Mouse (Mus musculus) limb, embryonic 10.5 days (tissue): Measurements from ENCODE around the gene Acaa1b. TPM values are rescaled to one million over a fixed set of nuclear protein-coding genes. Genes with fewer than 3 reads are reported as not detected.

ENCODE experiments used
- DNase-seq: peaks from one replicate; pipeline ENCODE4 v3.0.0-alpha.2; 2017; ENCODE audit warnings: low spot score
- H3K27ac ChIP-seq: fragments of 300-500 bp; sonication (generic); 2 replicates; pipeline ENCODE4 v1.5.1; 2016; ENCODE audit warnings: mild to moderate bottlenecking
- H3K27me3 ChIP-seq: fragments of 300-500 bp; sonication (generic); 2 replicates; pipeline ENCODE4 v1.6.1; 2016; ENCODE audit warnings: low read depth, mild to moderate bottlenecking; ENCODE audit not compliant: poor library complexity, severe bottlenecking
- H3K36me3 ChIP-seq: fragments of 300-500 bp; sonication (generic); 2 replicates; pipeline ENCODE4 v1.6.1; 2016; ENCODE audit warnings: mild to moderate bottlenecking, moderate library complexity
- H3K4me1 ChIP-seq: fragments of 300-500 bp; sonication (generic); 2 replicates; pipeline ENCODE4 v1.6.1; 2016
- H3K4me3 ChIP-seq: fragments of 300-500 bp; sonication (generic); 2 replicates; pipeline ENCODE4 v1.5.1; 2016; ENCODE audit warnings: mild to moderate bottlenecking, moderate library complexity
- H3K9me3 ChIP-seq: fragments of 300-500 bp; sonication (generic); replicated peaks from 2 replicates; pipeline ENCODE4 v1.6.1; 2016; ENCODE audit warnings: mild to moderate bottlenecking
- WGBS: fragments of 180-500 bp; shearing (Covaris S2); methylation state at CpG from one replicate; pipeline ENCODE4 v1.1.7; 2016; 5-methylcytosine and 5-hydroxymethylcytosine counted together
- polyA plus RNA-seq: library from polyadenylated mRNA; unstranded; fragments of >200 nt; fragmentation: Nextera tagmentation; extraction: Ambion mirVana; gene quantifications from 2 replicates; pipeline ENCODE4 v1.2.1, GENCODE M21; 2016

Gene Acaa1b
- polyA plus RNA-seq, 1 experiment from 2014 or later: 1.1 TPM

DNA sequence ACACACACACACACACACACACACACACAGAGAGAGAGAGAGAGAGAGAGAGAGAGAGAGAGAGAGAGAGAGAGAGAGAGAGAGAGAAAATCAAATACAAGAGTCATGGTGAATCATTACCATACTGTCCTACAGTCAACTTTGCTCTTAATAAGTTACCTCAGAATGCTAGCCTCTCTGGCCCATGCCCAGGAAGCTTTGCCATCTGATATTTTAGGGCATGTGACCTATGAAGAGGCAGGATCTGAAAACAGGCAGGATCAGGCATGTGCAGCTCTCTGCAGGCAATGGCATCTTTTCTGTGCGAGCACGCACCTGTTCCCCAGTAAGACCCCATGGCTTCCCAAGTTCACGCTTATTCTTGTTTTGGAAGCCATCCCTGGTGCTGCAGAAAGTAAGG lies 3.8 kb upstream of the Acaa1b start:
- 89% methylated on average over 3 of the region's 3 CpGs for WGBS
- Histone ChIP-seq H3K4me1 (peaks cover 6% of the 10 kb centered on the region), H3K4me3 (no peak overlapping the region), H3K9me3 (no peaks in the 10 kb centered on the region), H3K27ac (no peak overlapping the region), H3K27me3 (peaks cover 32% of the 10 kb centered on the region), H3K36me3 (no peaks in the 10 kb centered on the region)
- no peak for DNase-seq

DNA sequence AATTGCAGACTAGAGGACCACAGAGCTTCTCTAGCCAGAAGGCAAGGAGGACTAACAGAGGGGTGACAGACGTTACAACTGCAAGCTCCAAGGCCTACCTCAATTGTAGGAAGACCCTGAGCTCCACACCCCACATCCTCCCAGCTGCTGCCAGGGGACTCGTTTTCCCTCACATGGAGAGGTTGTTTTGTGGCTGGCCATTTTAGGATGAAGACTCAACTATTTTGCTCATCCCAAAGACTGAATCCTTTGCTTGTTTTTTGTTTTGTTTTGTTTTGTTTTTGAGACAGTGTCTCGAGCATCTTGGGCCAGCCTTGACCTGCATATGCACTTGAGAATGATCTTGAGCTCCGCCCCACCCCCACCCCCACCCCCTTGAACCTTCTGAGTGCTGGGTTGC lies 2.0 kb upstream of the Acaa1b start, which contains the start of gene Gm47289:
TSS of gene Gm47289 (plus strand) at position 301 of the 400 bp plus-strand sequence.
- H3K4me1 ChIP-seq: peaks cover 6% of the 10 kb centered on the region
- no peaks in the 10 kb centered on the region for H3K9me3 ChIP-seq
- DNase-seq: no peak
- H3K36me3 ChIP-seq: no peaks in the 10 kb centered on the region
- no peak within 1 kb of the TSS for H3K4me3 ChIP-seq
- 60% methylated on average over 4 of the region's 4 CpGs for WGBS
- peaks cover 42% of the 10 kb centered on the region for H3K27me3 ChIP-seq
- no peak within 1 kb of the TSS for H3K27ac ChIP-seq

DNA sequence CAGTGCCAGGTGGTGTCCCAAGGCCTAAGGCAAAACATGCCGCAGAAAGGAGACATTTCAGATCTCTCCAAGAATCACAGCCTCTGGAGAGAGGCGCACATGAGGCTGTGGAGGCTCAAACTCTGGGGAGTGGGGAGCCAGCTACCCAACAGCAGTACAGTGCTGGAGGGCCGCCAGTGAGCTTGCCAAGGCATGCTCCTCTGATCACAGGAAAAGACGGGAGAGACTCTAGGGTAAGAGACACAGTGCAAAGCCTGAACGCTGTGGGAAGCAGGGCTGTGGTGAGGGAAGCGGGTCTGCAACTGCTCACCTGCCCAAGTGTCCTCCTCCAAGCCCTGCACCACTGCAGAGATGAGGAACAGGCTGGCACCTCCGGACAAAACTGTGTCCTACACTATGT lies 1.1 kb downstream of the Acaa1b start:
- Histone ChIP-seq H3K36me3 (no peaks in the 10 kb centered on the region), H3K4me1 (peaks cover 6% of the 10 kb centered on the region), H3K27me3 (peaks cover 42% of the 10 kb centered on the region), H3K27ac (no peak overlapping the region), H3K9me3 (no peaks in the 10 kb centered on the region), H3K4me3 (no peak overlapping the region)
- no peak for DNase-seq
- WGBS: 62% methylated on average over 7 of the region's 7 CpGs

- Histone ChIP-seq H3K27ac (no peak overlapping the region), H3K36me3 (no peaks in the 10 kb centered on the region), H3K27me3 (peaks cover 42% of the 10 kb centered on the region), H3K4me1 (peaks cover 6% of the 10 kb centered on the region), H3K9me3 (no peaks in the 10 kb centered on the region), H3K4me3 (no peak overlapping the region)
- no peak for DNase-seq
- 81% methylated on average over 8 of the region's 8 CpGs for WGBS
Observed at GRCm38 (mm10) chr9:119155416-119155815, 1.5 kb downstream of the Acaa1b start.

- 71% methylated on average over 2 of the region's 2 CpGs for WGBS
- DNase-seq: no peak
- H3K4me3 ChIP-seq: no peak overlapping the region
Observed at GRCm38 (mm10) chr9:119151751-119152150, 5.1 kb downstream of the Acaa1b start.

DNA sequence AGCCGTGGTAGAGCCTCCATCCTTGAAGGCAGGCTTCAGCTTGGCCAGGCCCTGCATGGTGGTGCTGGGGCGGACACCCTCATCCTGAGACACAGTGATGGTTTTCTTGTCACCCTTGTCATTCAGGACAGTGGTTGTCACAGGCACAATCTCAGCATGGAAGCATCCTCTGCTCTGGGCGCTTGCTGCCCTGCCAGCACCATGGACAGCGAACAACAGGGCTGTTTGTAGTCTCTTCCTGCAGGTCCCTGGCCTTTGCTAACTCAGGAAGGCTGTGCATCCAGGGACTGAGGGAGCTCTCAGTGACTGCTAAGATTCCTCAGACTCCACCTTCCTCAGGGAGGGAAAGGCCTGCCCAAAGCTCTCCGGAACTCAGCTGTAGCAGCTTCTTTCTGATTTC lies 7.3 kb downstream of the Acaa1b start:
- WGBS: 22% methylated on average over 5 of the region's 5 CpGs
- H3K27ac ChIP-seq: no peak overlapping the region
- H3K9me3 ChIP-seq: no peaks in the 10 kb centered on the region
- no peaks in the 10 kb centered on the region for H3K4me1 ChIP-seq
- no peak overlapping the region for H3K4me3 ChIP-seq
- H3K27me3 ChIP-seq: no peaks in the 10 kb centered on the region
- no peaks in the 10 kb centered on the region for H3K36me3 ChIP-seq
- DNase-seq: peak; percentile 89

More at GRCm38 (mm10) chr9:119151751-119152150, 5.1 kb downstream of the Acaa1b start:
- H3K36me3 ChIP-seq: no peaks in the 10 kb centered on the region
- H3K9me3 ChIP-seq: no peaks in the 10 kb centered on the region
- H3K4me1 ChIP-seq: peaks cover 4% of the 10 kb centered on the region
- no peak overlapping the region for H3K27ac ChIP-seq
- H3K27me3 ChIP-seq: peaks cover 21% of the 10 kb centered on the region

GRCm38 (mm10) chr9:119146098-119146770 lies 10.7 kb downstream of the Acaa1b start:
- no peaks in the 10 kb centered on the region for H3K9me3 ChIP-seq
- no peaks in the 10 kb centered on the region for H3K36me3 ChIP-seq
- no peaks in the 10 kb centered on the region for H3K4me1 ChIP-seq
- no peak overlapping the region for H3K4me3 ChIP-seq
- DNase-seq: no peak
- WGBS: 77% methylated on average over 13 of the region's 13 CpGs
- H3K27me3 ChIP-seq: no peaks in the 10 kb centered on the region
- no peak overlapping the region for H3K27ac ChIP-seq

- no peaks in the 10 kb centered on the region for H3K9me3 ChIP-seq
- DNase-seq: no peak
- no peaks in the 10 kb centered on the region for H3K27me3 ChIP-seq
- 74% methylated on average over 6 of the region's 6 CpGs for WGBS
- H3K36me3 ChIP-seq: no peaks in the 10 kb centered on the region
- H3K4me1 ChIP-seq: no peaks in the 10 kb centered on the region
- H3K4me3 ChIP-seq: no peak overlapping the region
- H3K27ac ChIP-seq: no peak overlapping the region
Observed at GRCm38 (mm10) chr9:119145638-119146037, 11.3 kb downstream of the Acaa1b start.

- no peak for DNase-seq
- Histone ChIP-seq H3K27ac (no peak overlapping the region), H3K4me3 (no peak overlapping the region), H3K9me3 (no peaks in the 10 kb centered on the region), H3K4me1 (no peaks in the 10 kb centered on the region), H3K27me3 (no peaks in the 10 kb centered on the region), H3K36me3 (no peaks in the 10 kb centered on the region)
- 72% methylated on average over 10 of the region's 10 CpGs for WGBS
Observed at GRCm38 (mm10) chr9:119145137-119145536, 11.8 kb downstream of the Acaa1b start.

DNA sequence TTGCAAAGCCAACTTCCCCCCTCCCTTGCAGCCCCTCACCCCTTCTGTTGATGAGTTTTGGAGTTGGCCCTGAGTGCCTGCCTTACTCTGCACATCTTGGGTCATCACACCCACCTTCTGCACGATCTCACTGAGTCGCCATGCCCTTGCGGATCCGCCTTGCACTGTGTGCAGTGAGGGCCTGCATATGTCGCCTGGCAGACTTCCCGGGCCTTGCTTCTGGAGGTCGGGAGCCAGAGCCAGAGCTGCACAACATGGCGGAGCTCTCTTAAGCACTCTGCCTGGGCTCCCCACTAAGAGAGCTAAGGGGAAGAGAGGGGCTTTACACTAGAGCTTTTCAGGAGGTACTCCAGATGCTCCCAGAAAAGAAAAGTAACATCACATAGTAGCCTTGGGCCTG lies 12.2 kb downstream of the Acaa1b start:
- DNase-seq: no peak
- WGBS: 90% methylated on average over 8 of the region's 8 CpGs
- no peaks in the 10 kb centered on the region for H3K9me3 ChIP-seq
- no peaks in the 10 kb centered on the region for H3K36me3 ChIP-seq
- no peak overlapping the region for H3K4me3 ChIP-seq
- H3K4me1 ChIP-seq: no peaks in the 10 kb centered on the region
- no peaks in the 10 kb centered on the region for H3K27me3 ChIP-seq
- no peak overlapping the region for H3K27ac ChIP-seq

GRCm38 (mm10) chr9:119143372-119143771 lies 13.5 kb downstream of the Acaa1b start:
- no peak overlapping the region for H3K4me3 ChIP-seq
- no peak overlapping the region for H3K27ac ChIP-seq
- H3K4me1 ChIP-seq: no peaks in the 10 kb centered on the region
- WGBS: 74% methylated on average over 9 of the region's 9 CpGs
- H3K27me3 ChIP-seq: no peaks in the 10 kb centered on the region
- no peak for DNase-seq
- no peaks in the 10 kb centered on the region for H3K9me3 ChIP-seq
- H3K36me3 ChIP-seq: no peaks in the 10 kb centered on the region

DNA sequence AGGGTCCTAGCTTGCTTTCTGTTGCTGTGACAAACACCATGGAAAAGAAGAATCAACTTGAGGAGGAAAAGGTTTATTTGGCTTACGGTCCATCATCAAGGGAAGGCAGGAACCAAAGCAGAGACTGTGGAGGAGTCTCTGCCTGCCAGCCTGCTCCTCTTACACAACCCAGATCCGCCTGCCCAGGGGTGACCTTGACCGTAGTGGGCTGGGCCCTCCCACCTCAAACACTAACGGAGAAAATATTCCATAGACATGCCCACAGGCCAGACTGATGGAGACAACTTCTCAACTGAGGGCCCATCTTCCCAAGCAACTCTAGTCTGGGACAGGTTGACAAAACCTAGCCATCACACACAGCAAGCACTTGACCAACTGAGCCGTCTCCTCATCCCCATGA lies 14.8 kb downstream of the Acaa1b start:
- no peaks in the 10 kb centered on the region for H3K27me3 ChIP-seq
- no peak overlapping the region for H3K27ac ChIP-seq
- WGBS: 89% methylated on average over 5 of the region's 5 CpGs
- no peak overlapping the region for H3K4me3 ChIP-seq
- no peaks in the 10 kb centered on the region for H3K9me3 ChIP-seq
- H3K4me1 ChIP-seq: no peaks in the 10 kb centered on the region
- no peak for DNase-seq
- no peaks in the 10 kb centered on the region for H3K36me3 ChIP-seq

DNA sequence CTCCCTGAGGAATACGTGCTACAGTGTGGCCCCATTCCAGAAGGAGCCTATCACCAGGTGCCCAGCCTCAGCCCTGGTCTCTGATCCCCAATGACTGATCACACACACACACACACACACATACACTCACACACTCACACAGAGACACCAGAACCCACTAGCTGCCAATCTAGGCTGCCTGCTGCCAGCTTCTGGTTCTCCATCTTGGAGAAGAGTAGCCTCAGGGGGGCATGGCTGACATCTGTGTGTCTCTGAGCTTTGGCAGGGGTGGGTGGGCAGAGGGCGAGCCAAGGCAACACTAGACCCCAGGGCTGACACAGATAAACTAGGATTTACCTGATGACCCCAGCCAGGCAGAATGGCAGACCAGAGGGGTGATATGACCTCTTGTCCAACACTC lies 18.1 kb downstream of the Acaa1b start:
- no peak overlapping the region for H3K4me3 ChIP-seq
- no peak overlapping the region for H3K27ac ChIP-seq
- no peak for DNase-seq
- H3K36me3 ChIP-seq: no peaks in the 10 kb centered on the region
- WGBS: 94% methylated on average over 2 of the region's 2 CpGs
- no peaks in the 10 kb centered on the region for H3K27me3 ChIP-seq
- H3K9me3 ChIP-seq: no peaks in the 10 kb centered on the region
- H3K4me1 ChIP-seq: no peaks in the 10 kb centered on the region

GRCm38 (mm10) chr9:119130692-119131091 lies 26.2 kb downstream of the Acaa1b start:
- Histone ChIP-seq H3K36me3 (no peaks in the 10 kb centered on the region), H3K4me1 (peaks cover 12% of the 10 kb centered on the region), H3K27me3 (no peaks in the 10 kb centered on the region), H3K27ac (no peak overlapping the region), H3K9me3 (no peaks in the 10 kb centered on the region), H3K4me3 (no peak overlapping the region)
- no peak for DNase-seq
- whole genome bisulfite sequencing: 57% methylated on average over 5 of the region's 5 CpGs
